Mouse (Mus musculus) heart, adult 9 months (tissue): ENCODE data around the gene Cdc27.
"Not testable (repeated sequence)": the region's sequence is repeated elsewhere in the genome, so short reads cannot be mapped to it uniquely, and the experiment has no call there.

Source experiments
- DNase-seq, 2 experiments: peaks; one replicate each; pipeline ENCODE4 v3.0.0; 2022; ENCODE audit warnings: low spot score in 2 of 2

Cdc27 gene

GRCm38 (mm10) chr11:104570515-104570914 lies 20.1 kb upstream of the Cdc27 start:
- DNase-seq, result not testable (repeated sequence)

- no peak for DNase-seq
Measured at GRCm38 (mm10) chr11:104568326-104568725, 17.9 kb upstream of the Cdc27 start.

- no peak for DNase-seq
Measured at GRCm38 (mm10) chr11:104567736-104568135, 17.3 kb upstream of the Cdc27 start.

- no peak for DNase-seq
Measured at GRCm38 (mm10) chr11:104566796-104567195, 16.4 kb upstream of the Cdc27 start.

GRCm38 (mm10) chr11:104566097-104566496 lies 15.7 kb upstream of the Cdc27 start:
- DNase-seq, result no peak

- no peak for DNase-seq
Measured at GRCm38 (mm10) chr11:104565172-104565571, 14.8 kb upstream of the Cdc27 start.

GRCm38 (mm10) chr11:104563496-104563895 lies 13.1 kb upstream of the Cdc27 start:
- no peak for DNase-seq

- DNase-seq, result no peak
Measured at GRCm38 (mm10) chr11:104560971-104561370, 10.6 kb upstream of the Cdc27 start.

GRCm38 (mm10) chr11:104558651-104559403 lies 8.4 kb upstream of the Cdc27 start:
- DNase-seq, result no peak

GRCm38 (mm10) chr11:104558065-104558464 lies 7.6 kb upstream of the Cdc27 start:
- DNase-seq, result no peak

GRCm38 (mm10) chr11:104549438-104550405 lies 698 bp downstream of the Cdc27 start:
- DNase-seq, result peak in 1 of 2 experiments; percentile 12

- no peak for DNase-seq
Measured at GRCm38 (mm10) chr11:104547502-104547901, 2.9 kb downstream of the Cdc27 start.

GRCm38 (mm10) chr11:104544507-104544906 lies 5.9 kb downstream of the Cdc27 start:
- no peak for DNase-seq

- not testable (repeated sequence) for DNase-seq
Measured at GRCm38 (mm10) chr11:104543337-104543736, 7.1 kb downstream of the Cdc27 start.

GRCm38 (mm10) chr11:104539811-104540210 lies 10.6 kb downstream of the Cdc27 start:
- no peak for DNase-seq

GRCm38 (mm10) chr11:104537945-104538555 lies 12.4 kb downstream of the Cdc27 start:
- DNase-seq, result no peak

- DNase-seq, result no peak
Measured at GRCm38 (mm10) chr11:104536843-104537242, 13.6 kb downstream of the Cdc27 start.

- DNase-seq, result no peak
Measured at GRCm38 (mm10) chr11:104525935-104526334, 24.5 kb downstream of the Cdc27 start.

- DNase-seq, result no peak
Measured at GRCm38 (mm10) chr11:104512436-104512835, 38.0 kb downstream of the Cdc27 start.

- DNase-seq, result peak in 1 of 2 experiments; percentile 3
Measured at GRCm38 (mm10) chr11:104510606-104511005, 39.8 kb downstream of the Cdc27 start.

- no peak for DNase-seq
Measured at GRCm38 (mm10) chr11:104508455-104508854, 42.0 kb downstream of the Cdc27 start.

- no peak for DNase-seq
Measured at GRCm38 (mm10) chr11:104488292-104488691, 62.1 kb downstream of the Cdc27 start.
